Mouse (Mus musculus): ENCODE measurements around the gene Hepacam.

Gene Hepacam

DNA sequence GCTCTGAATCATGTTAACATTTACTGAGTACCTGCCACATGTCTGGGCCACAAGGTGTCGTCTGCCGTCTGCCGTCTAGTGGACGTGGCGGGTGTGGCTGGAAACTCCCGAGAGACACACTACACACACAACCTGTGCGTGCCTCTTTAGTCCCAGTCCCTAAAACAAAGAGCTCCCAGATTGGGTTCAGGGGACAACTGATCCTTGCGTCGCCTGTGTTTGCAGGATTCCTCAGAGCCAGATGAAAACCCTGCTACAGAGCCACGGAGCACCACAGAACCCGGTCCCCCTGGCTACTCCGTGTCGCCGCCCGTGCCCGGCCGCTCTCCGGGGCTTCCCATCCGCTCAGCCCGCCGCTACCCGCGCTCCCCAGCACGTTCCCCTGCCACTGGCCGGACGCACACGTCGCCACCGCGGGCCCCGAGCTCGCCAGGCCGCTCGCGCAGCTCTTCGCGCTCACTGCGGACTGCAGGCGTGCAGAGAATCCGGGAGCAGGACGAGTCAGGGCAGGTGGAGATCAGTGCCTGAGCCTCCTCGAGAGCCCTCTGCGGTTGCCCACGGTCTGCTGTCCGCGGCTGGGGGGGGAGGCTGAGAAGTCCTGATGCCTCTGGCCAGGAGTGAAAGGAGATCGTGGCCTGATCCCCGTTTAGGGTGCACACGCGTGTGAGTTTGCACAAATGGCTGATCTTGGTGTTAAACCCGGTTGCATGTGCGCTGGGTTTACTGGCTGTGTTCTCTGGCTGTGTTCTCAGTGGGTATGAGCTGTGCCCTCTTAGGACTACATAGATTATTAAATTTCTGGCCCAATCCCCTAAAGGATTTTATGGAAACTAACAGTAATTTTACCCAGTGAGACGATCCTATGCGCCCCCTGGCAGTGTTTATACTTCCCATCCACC is 17.4 kb downstream of the Hepacam start:
- in situ Hi-C loops (cut with MboI, MseI): no loop called here

DNA sequence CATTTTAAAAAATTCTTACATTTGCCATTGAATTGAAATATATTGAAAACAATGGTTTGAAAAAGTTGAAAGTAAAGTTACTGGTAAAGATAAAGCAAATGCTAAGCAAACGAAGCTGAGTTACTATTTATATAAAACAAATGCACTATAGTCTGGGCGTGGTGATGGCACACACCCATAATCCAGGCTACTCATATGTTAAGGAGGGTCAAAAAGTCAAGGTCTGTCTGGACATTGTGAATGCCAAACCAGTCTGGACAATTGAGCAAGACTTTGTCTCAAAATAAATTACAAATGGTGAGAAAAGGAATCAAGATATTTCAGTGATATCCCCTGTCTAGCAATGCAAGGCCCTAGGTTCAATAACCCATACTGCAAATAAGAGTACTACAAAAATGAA is 23.7 kb downstream of the Hepacam start:
- in situ Hi-C loops (cut with MboI, MseI): no loop called here

GRCm38 (mm10) chr9:37392071-37392470 is 24.9 kb downstream of the Hepacam start:
- in situ Hi-C loops (cut with MboI, MseI): no loop called here

- in situ Hi-C loops (cut with MboI, MseI): no loop called here
Measured at GRCm38 (mm10) chr9:37393482-37394131, 26.5 kb downstream of the Hepacam start.

- in situ Hi-C loops (cut with MboI, MseI): loop anchor here (10.0 kb wide), 2 partner anchors 524 to 1716 kb away; partner anchors contain the start of gene Pate1
Measured at GRCm38 (mm10) chr9:37400585-37400984, 33.4 kb downstream of the Hepacam start.

DNA sequence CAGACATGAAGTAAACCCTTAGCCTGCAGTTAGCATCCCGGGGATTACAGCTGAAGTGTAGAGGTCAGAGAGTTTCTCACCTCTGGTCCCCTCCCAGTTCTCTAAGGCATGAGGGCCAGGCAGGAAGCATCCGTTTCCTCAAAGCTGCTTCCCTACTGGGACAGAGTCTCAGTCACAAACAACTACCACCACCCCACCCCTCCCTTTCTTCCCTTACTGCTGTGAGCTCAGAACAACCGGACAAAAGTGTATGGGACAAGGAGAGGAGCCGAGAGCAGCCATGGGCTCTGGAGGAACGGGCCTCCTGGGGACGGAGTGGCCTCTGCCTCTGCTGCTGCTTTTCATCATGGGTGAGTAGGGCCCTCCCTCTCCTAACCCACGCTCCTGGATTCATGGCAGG is 34.7 kb downstream of the Hepacam start, which contains the start of gene Robo4:
Gene Robo4, plus strand, starts transcription at position 96 of the 400 bp plus-strand sequence.
- in situ Hi-C loops (cut with MboI, MseI): loop anchor here (10.0 kb wide), 2 partner anchors 523 to 1717 kb away; partner anchors contain the start of gene Pate1

GRCm38 (mm10) chr9:37402501-37402900 is 35.4 kb downstream of the Hepacam start:
- in situ Hi-C loops (cut with MboI, MseI): loop anchor here (10.0 kb wide), 2 partner anchors 522 to 1718 kb away; partner anchors contain the start of gene Pate1

- in situ Hi-C loops (cut with MboI, MseI): loop anchor here (10.0 kb wide), 2 partner anchors 522 to 1718 kb away; partner anchors contain the start of gene Pate1
Measured at GRCm38 (mm10) chr9:37403011-37403410, 35.9 kb downstream of the Hepacam start.

DNA sequence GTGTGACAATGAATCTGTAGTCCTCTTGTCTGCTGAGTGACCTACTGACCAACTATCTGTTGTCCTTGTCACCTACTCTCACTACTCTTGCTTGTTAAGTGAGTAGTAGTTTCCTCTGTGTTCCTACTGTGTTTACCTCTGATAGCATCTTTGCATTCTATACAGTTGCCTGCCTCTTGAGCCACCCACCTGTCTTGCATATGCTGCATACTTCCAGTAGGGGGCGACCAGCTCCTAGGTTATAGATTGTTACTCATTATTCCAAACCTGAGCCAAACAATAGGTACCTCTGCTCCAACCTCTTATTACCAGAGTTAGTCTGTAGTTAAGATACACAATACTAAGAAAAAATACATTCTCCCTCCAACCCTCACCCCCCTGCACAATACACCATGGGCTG is 39.2 kb downstream of the Hepacam start:
- in situ Hi-C loops (cut with MboI, MseI): loop anchor here (10.0 kb wide), 2 partner anchors 518 to 1722 kb away; partner anchors contain the start of gene Pate1

DNA sequence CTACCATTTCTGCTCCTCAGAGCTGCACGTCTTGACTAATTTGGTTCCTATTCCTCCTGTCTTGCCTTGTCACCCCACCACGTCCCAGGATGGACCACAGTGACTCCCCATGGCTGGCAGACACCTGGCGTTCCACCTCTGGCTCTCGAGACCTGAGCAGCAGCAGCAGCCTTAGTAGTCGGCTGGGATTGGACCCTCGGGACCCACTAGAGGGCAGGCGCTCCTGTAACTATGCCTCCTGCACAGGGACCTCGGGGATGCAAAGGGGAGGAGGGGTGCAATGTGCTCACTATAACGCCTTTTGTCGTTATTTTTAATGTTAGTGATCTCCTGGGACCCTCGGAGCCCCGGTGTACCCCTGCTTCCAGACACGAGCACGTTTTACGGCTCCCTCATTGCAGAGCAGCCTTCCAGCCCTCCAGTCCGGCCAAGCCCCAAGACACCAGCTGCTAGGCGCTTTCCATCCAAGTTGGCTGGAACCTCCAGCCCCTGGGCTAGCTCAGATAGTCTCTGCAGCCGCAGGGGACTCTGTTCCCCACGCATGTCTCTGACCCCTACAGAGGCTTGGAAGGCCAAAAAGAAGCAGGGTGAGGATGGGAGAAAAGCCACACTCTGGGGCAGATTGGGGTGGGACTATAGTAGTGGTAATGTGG is 40.8 kb downstream of the Hepacam start:
- in situ Hi-C loops (cut with MboI, MseI): loop anchor here (10.0 kb wide), 2 partner anchors 517 to 1723 kb away; partner anchors contain the start of gene Pate1

DNA sequence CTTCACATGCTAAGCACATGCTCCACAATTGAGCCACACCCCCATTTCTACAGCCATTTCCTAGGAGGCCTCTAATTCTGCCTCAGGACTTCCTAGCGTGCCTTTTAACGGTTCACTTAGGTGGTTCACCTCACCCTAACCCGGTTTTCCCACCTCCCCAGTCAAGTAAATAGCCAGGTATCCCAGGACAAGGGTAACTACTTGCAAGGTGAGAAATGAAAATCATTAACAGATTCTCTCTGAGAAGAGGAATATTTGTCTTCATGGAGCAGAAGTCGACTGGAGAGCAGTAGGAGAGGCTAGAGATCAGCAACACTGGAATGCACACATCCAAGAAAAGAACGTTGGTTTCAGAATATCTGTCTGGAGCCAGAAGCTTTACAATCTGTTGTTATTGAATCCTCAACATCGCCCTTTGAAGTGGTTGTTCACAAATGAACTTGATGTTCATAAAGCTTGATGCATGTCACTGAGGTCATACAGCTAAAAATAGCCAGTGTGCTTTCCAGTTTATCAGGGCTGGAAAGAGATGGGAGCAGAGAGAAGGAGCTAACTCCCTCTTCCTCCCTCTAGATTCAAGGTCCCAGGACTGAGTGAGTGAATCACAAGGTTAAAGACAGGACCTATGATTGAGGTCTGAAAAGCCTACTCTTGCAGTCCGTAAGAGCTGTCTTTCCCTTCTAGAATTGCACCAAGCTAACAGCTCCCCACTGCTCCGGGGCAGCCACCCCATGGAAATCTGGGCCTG is 42.7 kb downstream of the Hepacam start:
- in situ Hi-C loops (cut with MboI, MseI): loop anchor here (10.0 kb wide), 2 partner anchors 515 to 1725 kb away; partner anchors contain the start of gene Pate1

- in situ Hi-C loops (cut with MboI, MseI): no loop called here
Measured at GRCm38 (mm10) chr9:37412989-37413388, 45.8 kb downstream of the Hepacam start.

DNA sequence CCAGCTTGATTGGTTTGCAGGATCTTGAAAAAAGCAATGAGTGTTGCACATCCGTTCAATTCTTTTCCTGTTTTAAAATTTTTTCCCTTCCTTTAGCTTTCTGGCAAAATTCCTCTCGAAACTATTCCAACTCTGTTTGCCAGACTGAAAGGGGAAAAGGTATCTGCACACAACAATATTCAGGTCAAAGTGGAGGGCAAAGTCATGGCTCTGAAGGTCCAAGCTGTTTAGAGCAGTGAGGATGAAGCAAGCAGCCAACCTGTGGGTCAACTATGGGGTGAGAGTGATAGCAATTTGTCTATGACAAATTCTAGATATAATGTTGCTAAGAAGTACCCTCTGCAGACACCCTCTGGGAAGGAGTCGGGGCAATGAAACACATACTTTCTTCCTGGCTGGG is 47.5 kb downstream of the Hepacam start:
- in situ Hi-C loops (cut with MboI, MseI): no loop called here

DNA sequence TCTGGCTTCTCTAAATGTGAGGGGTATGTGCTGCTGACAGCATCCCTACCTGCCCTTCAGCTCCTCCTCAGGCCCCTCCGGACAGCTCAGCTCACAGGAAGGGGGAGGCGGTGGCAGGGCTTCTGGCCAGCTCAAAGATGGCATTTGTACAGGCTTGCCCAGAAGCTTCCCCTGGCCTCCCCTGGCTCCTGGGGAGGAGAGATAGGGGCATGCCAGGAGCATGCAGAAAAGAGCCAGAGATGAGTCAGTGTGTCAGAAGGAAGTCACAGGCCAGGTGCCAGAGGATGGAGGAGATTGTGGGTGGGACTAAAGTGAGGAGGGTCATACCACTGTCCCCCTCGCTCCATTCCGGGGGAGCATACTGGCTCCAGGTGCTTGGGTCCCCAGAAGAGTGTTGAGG is 51.6 kb downstream of the Hepacam start:
- in situ Hi-C loops (cut with MboI, MseI): no loop called here

DNA sequence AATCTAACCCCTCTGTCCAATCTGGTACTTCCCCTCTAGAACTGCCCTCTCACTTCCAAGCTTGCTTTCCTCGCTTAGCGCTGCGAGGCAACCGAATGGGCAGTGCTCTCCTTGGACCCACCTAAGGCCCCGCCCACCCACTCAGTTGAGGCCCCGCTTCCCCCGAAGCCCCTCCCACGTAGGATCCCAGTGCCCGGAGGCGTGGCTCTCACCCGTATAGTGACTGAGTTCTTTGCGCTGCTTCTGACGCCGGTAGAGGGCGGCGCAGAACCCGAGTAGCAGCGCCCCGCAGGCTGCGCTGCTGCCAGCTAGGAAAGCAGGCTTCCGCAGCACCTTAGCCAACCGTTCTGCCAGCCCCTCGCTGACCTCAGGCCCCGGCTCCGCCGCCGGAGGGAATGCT is 53.5 kb downstream of the Hepacam start:
- in situ Hi-C loops (cut with MboI, MseI): loop anchor here (5.0 kb wide), 1 partner anchor 197 kb away; no protein-coding TSS in a partner anchor

DNA sequence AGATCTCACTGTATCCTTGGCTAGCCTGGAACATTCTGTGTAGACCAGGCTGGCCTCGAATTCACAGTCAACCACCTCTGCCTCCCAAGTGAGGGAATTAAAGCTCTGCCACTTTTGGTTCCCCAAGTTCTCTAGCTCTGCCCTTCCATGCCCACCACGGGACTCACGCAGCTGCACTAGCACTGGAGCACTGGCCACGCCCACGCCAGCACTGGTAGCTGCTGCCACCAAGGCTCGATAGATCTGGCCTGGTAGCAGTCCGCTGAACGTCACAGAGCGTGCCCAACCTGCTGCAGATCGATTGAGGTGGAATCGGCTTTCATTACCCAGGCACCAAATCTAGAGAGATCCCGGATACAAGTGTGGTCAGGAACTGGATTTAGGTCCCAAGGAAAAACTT is 54.1 kb downstream of the Hepacam start:
- in situ Hi-C loops (cut with MboI, MseI): loop anchor here (5.0 kb wide), 1 partner anchor 196 kb away; no protein-coding TSS in a partner anchor

DNA sequence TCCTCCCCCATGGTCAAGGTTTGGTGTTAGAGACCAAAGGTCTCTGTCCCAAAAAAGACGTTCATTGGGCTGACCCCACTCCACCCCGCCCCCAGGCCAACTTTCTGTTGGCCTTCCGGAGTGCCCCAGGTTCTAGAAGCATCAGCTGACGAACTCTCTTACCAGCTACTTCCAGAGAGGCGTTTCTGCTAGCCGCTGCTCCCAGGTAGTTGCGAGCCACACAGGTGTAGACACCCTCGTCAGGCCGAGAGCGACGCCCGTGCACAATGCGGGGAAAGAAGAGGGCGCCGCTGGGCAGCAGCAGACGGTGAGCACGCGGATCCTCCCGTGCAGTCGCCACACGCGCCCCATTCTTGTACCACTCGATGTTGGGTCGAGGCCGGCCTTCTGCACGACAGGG is 62.2 kb downstream of the Hepacam start:
- in situ Hi-C loops (cut with MboI, MseI): loop anchor here (5.0 kb wide), 1 partner anchor 33 kb away; no protein-coding TSS in a partner anchor

DNA sequence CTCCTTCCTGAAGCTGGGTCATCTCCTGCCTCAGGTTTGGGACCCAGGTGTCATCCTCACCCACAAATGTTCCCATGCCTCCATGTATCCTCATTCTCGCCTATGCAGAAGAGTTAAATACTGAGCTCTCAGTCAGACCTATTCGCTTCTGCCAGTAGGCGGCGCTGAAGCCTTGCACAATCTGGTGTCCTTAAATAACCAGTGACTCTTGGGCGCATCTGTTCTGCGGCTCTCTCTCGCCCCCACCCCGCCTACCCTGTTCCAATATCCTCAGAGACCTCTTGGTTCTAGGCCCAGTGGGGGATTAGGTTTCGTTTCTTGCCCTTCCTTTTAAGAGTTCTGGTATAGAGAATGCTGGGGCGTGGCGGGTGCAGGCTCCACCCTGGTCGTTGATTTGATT is 63.4 kb downstream of the Hepacam start:
- in situ Hi-C loops (cut with MboI, MseI): no loop called here

GRCm38 (mm10) chr9:37432026-37432666 is 65.0 kb downstream of the Hepacam start:
- in situ Hi-C loops (cut with MboI, MseI): no loop called here

GRCm38 (mm10) chr9:37432720-37433421 is 65.7 kb downstream of the Hepacam start, which contains the start of gene Robo3:
Robo3 (minus strand) TSS chr9:37433246.
- in situ Hi-C loops (cut with MboI, MseI): no loop called here

Measured in T-helper 2 cell (primary cell).